Mouse (Mus musculus): ENCODE data around the gene Cbx1. TPM values are rescaled to one million over a fixed set of nuclear protein-coding genes. Genes with fewer than 3 reads are reported as not detected.
A peak's percentile ranks its signal among the peaks of the same experiment; 100 is the strongest.

Gene Cbx1
- total and polyA plus RNA-seq, 3 experiments = 8.4 to 36.9 (median 34.8) TPM

DNA sequence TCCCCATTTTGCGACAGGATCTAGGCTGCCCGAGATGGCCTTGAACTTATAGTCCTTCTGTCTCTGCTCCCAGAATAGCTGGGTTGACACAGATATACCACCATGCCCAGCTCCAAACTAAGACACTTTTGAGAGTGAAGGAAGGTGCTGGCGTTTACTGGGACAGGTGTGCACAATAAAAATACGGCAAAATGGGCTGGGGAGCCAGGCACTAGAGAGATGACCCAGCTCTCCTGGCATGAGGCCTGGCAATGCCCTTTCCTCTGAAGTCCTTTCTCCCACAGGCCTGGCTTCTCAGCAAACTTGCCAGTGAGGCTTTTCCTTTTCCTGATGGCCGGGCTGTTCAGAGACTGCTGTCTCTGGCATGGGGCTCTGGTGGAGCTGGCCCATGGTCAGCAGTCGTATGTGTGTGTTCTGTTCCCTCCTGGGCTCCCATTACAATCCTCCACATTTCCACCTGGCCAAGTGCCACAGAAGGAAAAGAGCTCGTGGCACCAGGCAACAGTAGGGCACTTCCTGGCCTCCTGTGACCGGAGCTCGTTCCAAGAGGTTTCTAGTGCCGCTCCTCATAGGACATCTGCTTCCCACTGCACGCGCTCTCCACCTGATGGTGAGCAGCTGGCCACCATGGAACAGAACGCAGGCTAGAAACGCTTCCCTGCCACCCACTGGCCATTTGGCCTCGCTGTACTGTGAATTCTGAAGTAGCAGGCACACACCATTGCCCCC lies 26.0 kb upstream of the Cbx1 start:
- WGBS = 41% methylated on average over 15 of the region's 15 CpGs
- intact Hi-C loops (cut with DNase I) = loop anchor here (1.0 to 5.0 kb wide), 2 partner anchors 97 to 149 kb away; no protein-coding TSS in a partner anchor

DNA sequence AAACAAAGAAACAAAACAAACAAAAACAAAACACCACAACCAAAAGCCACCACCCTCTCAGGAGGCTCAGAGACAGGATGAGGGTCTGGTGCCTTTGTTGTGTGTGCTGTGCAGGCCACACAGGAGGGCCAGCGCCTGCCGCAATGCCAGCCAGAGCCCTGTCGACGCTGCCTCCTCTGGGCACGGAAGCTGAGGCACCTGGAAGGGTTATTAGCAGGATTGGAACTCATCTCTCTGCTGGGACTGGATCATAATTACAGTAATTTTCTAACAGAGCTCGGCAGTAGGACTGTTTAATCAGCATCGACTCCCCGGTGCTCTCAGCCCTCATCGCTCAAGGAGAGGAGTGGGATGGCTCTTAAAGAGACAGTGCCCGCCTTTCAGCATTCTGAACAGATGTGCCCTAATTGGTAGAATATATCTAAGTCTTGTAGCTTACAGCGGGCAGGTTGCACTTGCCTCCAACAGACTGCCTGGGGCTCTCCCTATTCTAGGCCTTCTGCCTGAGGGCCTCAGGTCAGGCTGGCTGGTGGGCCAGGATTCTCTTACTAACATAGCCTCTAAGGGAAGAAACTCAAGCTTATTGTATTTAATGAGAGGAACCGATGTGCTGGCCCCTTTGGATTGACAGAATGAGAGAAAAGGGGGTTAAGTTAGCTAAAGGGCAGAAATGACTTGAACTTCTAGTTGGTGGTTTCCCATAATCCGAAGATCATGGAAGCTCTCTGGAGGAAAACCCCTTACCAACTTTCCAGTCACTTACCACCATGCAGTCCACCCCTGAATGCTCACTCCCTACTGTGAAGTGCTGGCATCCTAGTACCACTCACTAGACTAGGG lies 24.2 kb upstream of the Cbx1 start:
- H3K27me3 ChIP-seq (ENCODE audit: control insufficient read depth, insufficient read depth, low read length) = no peaks in the 10 kb centered on the region
- H3K27ac ChIP-seq = peak overlapping the region; percentile 75
- TF ChIP-seq CTCF (IDR thresholded peaks at IDR 0.05) = no peak
- TF ChIP-seq POLR2A (IDR thresholded peaks at IDR 0.05; ENCODE audit: insufficient read depth, low read depth, low read length) = no peak
- TF ChIP-seq EP300 (IDR thresholded peaks at IDR 0.05; ENCODE audit: insufficient read depth, low read depth, low read length) = no peak
- 75% methylated on average over 13 of the region's 13 CpGs for WGBS
- H3K4me1 ChIP-seq (ENCODE audit: control insufficient read depth, insufficient read depth, low read length) = peaks cover 16% of the 10 kb centered on the region
- no peaks in the 10 kb centered on the region for H3K36me3 ChIP-seq (ENCODE audit: control insufficient read depth, insufficient read depth, low read length)
- no peaks in the 10 kb centered on the region for H3K79me2 ChIP-seq (replicated peaks; ENCODE audit: control insufficient read depth, insufficient read depth, low read length)
- intact Hi-C loops (cut with DNase I) = loop anchor here (5.0 kb wide), 1 partner anchor 148 kb away; no protein-coding TSS in a partner anchor
- H3K4me3 ChIP-seq = no peak overlapping the region
- no peak for DNase-seq
- no peak overlapping the region for H3K9ac ChIP-seq (ENCODE audit: low read depth, low read length)

More for the DNA sequence above, 26.0 kb upstream of the Cbx1 start:
- Histone ChIP-seq H3K4me3 (no peak overlapping the region), H3K9ac (ENCODE audit: low read depth, low read length) (no peak overlapping the region), H3K4me1 (ENCODE audit: control insufficient read depth, insufficient read depth, low read length) (peaks cover 16% of the 10 kb centered on the region), H3K27me3 (ENCODE audit: control insufficient read depth, insufficient read depth, low read length) (no peaks in the 10 kb centered on the region), H3K79me2 (replicated peaks; ENCODE audit: control insufficient read depth, insufficient read depth, low read length) (no peaks in the 10 kb centered on the region), H3K27ac (no peak overlapping the region), H3K36me3 (ENCODE audit: control insufficient read depth, insufficient read depth, low read length) (no peaks in the 10 kb centered on the region)
- TF ChIP-seq CTCF (IDR thresholded peaks at IDR 0.05) (no peak), POLR2A (IDR thresholded peaks at IDR 0.05; ENCODE audit: insufficient read depth, low read depth, low read length) (no peak), EP300 (IDR thresholded peaks at IDR 0.05; ENCODE audit: insufficient read depth, low read depth, low read length) (no peak)
- DNase-seq = peak in 1 of 2 experiments; percentile 24

DNA sequence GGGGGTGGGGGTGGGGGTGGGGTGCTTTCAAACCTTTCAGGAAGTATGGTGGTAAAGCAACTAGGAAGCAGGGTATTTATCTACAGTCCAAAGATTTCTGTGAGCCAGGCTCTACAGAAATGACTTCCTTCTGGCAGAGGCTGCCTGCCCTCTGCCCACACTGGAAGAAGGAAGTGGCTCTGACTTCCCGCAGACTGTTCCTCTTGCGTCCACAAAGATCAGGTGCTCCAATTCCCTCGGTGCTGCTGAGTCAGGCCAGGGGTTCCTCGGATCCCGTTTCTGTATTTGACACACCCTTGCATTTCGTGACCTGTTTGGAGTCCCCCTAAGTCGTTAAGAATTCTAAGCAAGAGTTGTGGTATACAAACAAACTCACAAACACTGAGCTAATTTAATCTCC lies 23.3 kb upstream of the Cbx1 start:
- DNase-seq = peak in 1 of 2 experiments; percentile 65
- intact Hi-C loops (cut with DNase I) = no loop called here
- 43% methylated on average over 7 of the region's 7 CpGs for WGBS

DNA sequence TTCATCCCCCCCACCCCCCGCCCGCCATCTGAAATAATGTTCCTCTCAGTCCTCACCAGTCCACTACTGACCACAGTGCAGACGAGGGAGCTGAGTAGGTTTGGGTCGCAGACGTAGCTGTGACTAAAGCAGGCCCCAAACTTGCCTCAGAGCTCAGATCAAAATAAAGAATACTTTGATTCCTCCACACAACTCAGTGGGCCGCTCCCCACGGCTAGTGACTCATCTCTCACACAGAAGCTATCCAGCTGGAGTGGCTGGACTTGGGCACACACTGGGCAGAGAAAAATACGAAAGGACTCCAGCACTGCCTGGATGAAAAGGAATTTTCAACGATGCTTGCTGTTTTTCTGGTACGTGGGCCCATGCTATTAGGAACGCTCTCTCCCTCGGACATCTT lies 22.4 kb upstream of the Cbx1 start:
- 82% methylated on average over 12 of the region's 12 CpGs for whole genome bisulfite sequencing
- intact Hi-C loops (cut with DNase I) = no loop called here

More for the DNA sequence above, 23.3 kb upstream of the Cbx1 start:
- peaks cover 16% of the 10 kb centered on the region for H3K4me1 ChIP-seq (ENCODE audit: control insufficient read depth, insufficient read depth, low read length)
- H3K79me2 ChIP-seq (replicated peaks; ENCODE audit: control insufficient read depth, insufficient read depth, low read length) = no peaks in the 10 kb centered on the region
- no peaks in the 10 kb centered on the region for H3K27me3 ChIP-seq (ENCODE audit: control insufficient read depth, insufficient read depth, low read length)
- no peak for TF ChIP-seq CTCF (IDR thresholded peaks at IDR 0.05)
- TF ChIP-seq POLR2A (IDR thresholded peaks at IDR 0.05; ENCODE audit: insufficient read depth, low read depth, low read length) = peak; percentile 55; the same call in 1 of the 2 replicates
- TF ChIP-seq EP300 (IDR thresholded peaks at IDR 0.05; ENCODE audit: insufficient read depth, low read depth, low read length) = peak; percentile 72; the same call in 1 of the 2 replicates
- H3K9ac ChIP-seq (ENCODE audit: low read depth, low read length) = no peak overlapping the region
- H3K4me3 ChIP-seq = no peak overlapping the region
- peak overlapping the region; percentile 75 for H3K27ac ChIP-seq
- no peaks in the 10 kb centered on the region for H3K36me3 ChIP-seq (ENCODE audit: control insufficient read depth, insufficient read depth, low read length)

DNA sequence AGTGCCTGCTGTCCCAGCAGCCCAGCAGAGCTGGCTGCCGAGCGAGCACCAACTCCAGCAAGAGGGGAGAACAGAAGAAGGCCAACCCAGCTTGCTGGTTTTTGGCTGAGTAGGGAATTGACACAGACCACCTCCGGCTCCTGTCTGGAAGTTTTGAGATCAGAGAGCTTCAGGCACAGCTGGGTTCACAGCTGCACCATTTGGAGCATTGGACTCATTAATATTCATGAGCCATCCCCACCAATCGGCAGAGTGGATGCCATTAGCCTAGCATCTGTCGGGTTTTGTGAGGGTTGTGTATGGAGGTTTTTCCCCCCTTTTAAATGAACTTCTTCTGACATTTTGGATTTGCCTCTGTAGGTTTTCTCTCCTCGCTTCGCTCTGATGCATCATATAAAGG lies 21.8 kb upstream of the Cbx1 start:
- Histone ChIP-seq H3K4me3 (no peak overlapping the region), H3K36me3 (ENCODE audit: control insufficient read depth, insufficient read depth, low read length) (no peaks in the 10 kb centered on the region), H3K27me3 (ENCODE audit: control insufficient read depth, insufficient read depth, low read length) (no peaks in the 10 kb centered on the region), H3K27ac (peak overlapping the region; percentile 40), H3K79me2 (replicated peaks; ENCODE audit: control insufficient read depth, insufficient read depth, low read length) (no peaks in the 10 kb centered on the region), H3K9ac (ENCODE audit: low read depth, low read length) (no peak overlapping the region), H3K4me1 (ENCODE audit: control insufficient read depth, insufficient read depth, low read length) (peaks cover 14% of the 10 kb centered on the region)
- TF ChIP-seq CTCF (IDR thresholded peaks at IDR 0.05) (no peak), POLR2A (IDR thresholded peaks at IDR 0.05; ENCODE audit: insufficient read depth, low read depth, low read length) (no peak), EP300 (IDR thresholded peaks at IDR 0.05; ENCODE audit: insufficient read depth, low read depth, low read length) (no peak)
- WGBS = 73% methylated on average over 7 of the region's 7 CpGs
- no peak for DNase-seq
- intact Hi-C loops (cut with DNase I) = no loop called here

More for the DNA sequence above, 22.4 kb upstream of the Cbx1 start:
- Histone ChIP-seq H3K27ac (peak overlapping the region; percentile 40), H3K9ac (ENCODE audit: low read depth, low read length) (no peak overlapping the region), H3K4me1 (ENCODE audit: control insufficient read depth, insufficient read depth, low read length) (peaks cover 16% of the 10 kb centered on the region), H3K4me3 (no peak overlapping the region), H3K36me3 (ENCODE audit: control insufficient read depth, insufficient read depth, low read length) (no peaks in the 10 kb centered on the region), H3K79me2 (replicated peaks; ENCODE audit: control insufficient read depth, insufficient read depth, low read length) (no peaks in the 10 kb centered on the region), H3K27me3 (ENCODE audit: control insufficient read depth, insufficient read depth, low read length) (no peaks in the 10 kb centered on the region)
- no peak for TF ChIP-seq POLR2A (IDR thresholded peaks at IDR 0.05; ENCODE audit: insufficient read depth, low read depth, low read length)
- no peak for TF ChIP-seq EP300 (IDR thresholded peaks at IDR 0.05; ENCODE audit: insufficient read depth, low read depth, low read length)
- no peak for TF ChIP-seq CTCF (IDR thresholded peaks at IDR 0.05)
- no peak for DNase-seq
